Mouse (Mus musculus) MEL (cell line): ENCODE data around the gene Hist1h2bh.
"Not testable (repeated sequence)": the region's sequence is repeated elsewhere in the genome, so short reads cannot be mapped to it uniquely, and the experiment has no call there.

Source experiments
- CHD1 ChIP-seq: IDR thresholded peaks from 2 replicates; pipeline ENCODE4 v1.6.1; 2012; ENCODE audit warnings: low read depth, mild to moderate bottlenecking, inconsistent platforms, low read length, improper control_type of control experiment
- CTCF ChIP-seq, 3 experiments: IDR thresholded peaks in 2 of 3; conservative IDR thresholded peaks in 1 of 3; 2 replicates each; pipeline ENCODE4 v1.5.1; 2011 to 2012; ENCODE audit warnings: low read length in 3 of 3, low read depth in 2 of 3, mild to moderate bottlenecking in 2 of 3, improper control_type of control experiment in 1 of 3, inconsistent platforms in 1 of 3, mixed read lengths in 1 of 3, moderate library complexity in 1 of 3; ENCODE audit not compliant: control insufficient read depth in 1 of 3, insufficient read depth in 1 of 3, poor library complexity in 1 of 3, severe bottlenecking in 1 of 3
- MAX ChIP-seq: IDR thresholded peaks from 2 replicates; pipeline ENCODE4 v1.6.1; 2011; ENCODE audit warnings: low read length, improper control_type of control experiment
- MXI1 ChIP-seq: IDR thresholded peaks from 2 replicates; pipeline ENCODE4 v1.6.1; 2011; ENCODE audit warnings: mild to moderate bottlenecking, low read depth, low read length, improper control_type of control experiment
- MYC ChIP-seq: IDR thresholded peaks from 2 replicates; pipeline ENCODE4 v1.6.1; 2011; ENCODE audit warnings: low read depth, mild to moderate bottlenecking, low read length, improper control_type of control experiment, moderate library complexity
- NELFE ChIP-seq: IDR thresholded peaks from 2 replicates; pipeline ENCODE4 v1.6.1; 2011; ENCODE audit warnings: low read depth, low read length, improper control_type of control experiment
- POLR2A ChIP-seq, 2 experiments: IDR thresholded peaks; 2 replicates each; pipeline ENCODE4 v1.6.1; 2011 to 2012; ENCODE audit warnings: low read length in 2 of 2, mild to moderate bottlenecking in 2 of 2, control low read depth in 1 of 2, improper control_type of control experiment in 1 of 2, low read depth in 1 of 2, moderate library complexity in 1 of 2; ENCODE audit not compliant: control insufficient read depth in 1 of 2, insufficient read depth in 1 of 2, poor library complexity in 1 of 2
- SMC3 ChIP-seq: IDR thresholded peaks from 2 replicates; pipeline ENCODE4 v1.6.1; 2011; ENCODE audit warnings: low read depth, low read length, improper control_type of control experiment
- ZC3H11A ChIP-seq: IDR thresholded peaks from 2 replicates; pipeline ENCODE4 v1.6.1; 2012; ENCODE audit warnings: low read depth, mild to moderate bottlenecking, inconsistent platforms, low read length, improper control_type of control experiment
- ZKSCAN1 ChIP-seq: IDR thresholded peaks from 2 replicates; pipeline ENCODE4 v1.6.1; 2012; ENCODE audit warnings: low read depth, mild to moderate bottlenecking, inconsistent platforms, low read length, improper control_type of control experiment, moderate library complexity

- not testable (repeated sequence) for TF ChIP-seq MAX; ZKSCAN1; CTCF (IDR thresholded peaks at IDR 0.05 in 2 of 3, conservative IDR thresholded peaks at IDR 0.05 in 1 of 3; ENCODE audit: control insufficient read depth in 1 of 3, insufficient read depth in 1 of 3, low read depth in 2 of 3, low read length in 3 of 3, poor library complexity in 1 of 3, severe bottlenecking in 1 of 3); SMC3; MXI1; ZC3H11A; CHD1; MYC; NELFE
- peak in 1 of 2 experiments; percentile 80; a peak in 2 of 4 replicates for TF ChIP-seq POLR2A (IDR thresholded peaks at IDR 0.05; ENCODE audit: control insufficient read depth in 1 of 2, insufficient read depth in 1 of 2, low read depth in 1 of 2, low read length in 2 of 2, poor library complexity in 1 of 2)
Observed at GRCm38 (mm10) chr13:23544787-23545120, 1.6 kb upstream of the Hist1h2bh start.
